Mouse (Mus musculus) limb, embryonic 15.5 days (tissue): ENCODE results near the gene Vmn1r126. TPM values are rescaled to one million over a fixed set of nuclear protein-coding genes. Genes with fewer than 3 reads are reported as not detected.
"Not testable (repeated sequence)": the region's sequence is repeated elsewhere in the genome, so short reads cannot be mapped to it uniquely, and the experiment has no call there.

ENCODE experiments used
- ATAC-seq: fragments of 200-750 bp; cut with Nextera tagmentation; 2 replicates; pipeline ENCODE4 v1.8.0; 2017; ENCODE audit warnings: low read depth, moderate TSS enrichment; ENCODE audit not compliant: insufficient number of reproducible peaks, low FRiP score, low TSS enrichment
- H3K27ac ChIP-seq: fragments of 300-500 bp; sonication (generic); 2 replicates; pipeline ENCODE4 v1.5.1; 2015; ENCODE audit warnings: moderate library complexity, mild to moderate bottlenecking, inconsistent platforms
- H3K27me3 ChIP-seq: fragments of 300-500 bp; sonication (generic); 2 replicates; pipeline ENCODE4 v1.6.1; 2015; ENCODE audit warnings: inconsistent platforms
- H3K36me3 ChIP-seq: fragments of 300-500 bp; sonication (generic); 2 replicates; pipeline ENCODE4 v1.6.1; 2015; ENCODE audit warnings: inconsistent platforms
- H3K4me1 ChIP-seq: fragments of 300-500 bp; sonication (generic); 2 replicates; pipeline ENCODE4 v1.6.1; 2015; ENCODE audit warnings: inconsistent platforms
- H3K4me2 ChIP-seq: fragments of 300-500 bp; sonication (generic); 2 replicates; pipeline ENCODE4 v1.6.1; 2015; ENCODE audit warnings: mild to moderate bottlenecking, inconsistent platforms
- H3K4me3 ChIP-seq: fragments of 300-500 bp; sonication (generic); 2 replicates; pipeline ENCODE4 v1.5.1; 2015; ENCODE audit warnings: mild to moderate bottlenecking, inconsistent platforms
- H3K9ac ChIP-seq: fragments of 300-500 bp; sonication (generic); 2 replicates; pipeline ENCODE4 v1.6.1; 2015; ENCODE audit warnings: inconsistent platforms
- H3K9me3 ChIP-seq: fragments of 300-500 bp; sonication (generic); 2 replicates; pipeline ENCODE4 v1.6.1; 2016; ENCODE audit warnings: inconsistent platforms
- WGBS: fragments of 180-500 bp; shearing (Covaris S2); methylation state at CpG from one replicate; pipeline ENCODE4 v1.1.7; 2015; 5-methylcytosine and 5-hydroxymethylcytosine counted together
- polyA plus RNA-seq: library from polyadenylated mRNA; unstranded; fragments of >200 nt; fragmentation: Nextera tagmentation; extraction: Ambion mirVana; gene quantifications from 2 replicates; pipeline ENCODE4 v1.2.1, GENCODE M21; 2015

Gene Vmn1r126
- polyA plus RNA-seq: not detected in 2 replicates

DNA sequence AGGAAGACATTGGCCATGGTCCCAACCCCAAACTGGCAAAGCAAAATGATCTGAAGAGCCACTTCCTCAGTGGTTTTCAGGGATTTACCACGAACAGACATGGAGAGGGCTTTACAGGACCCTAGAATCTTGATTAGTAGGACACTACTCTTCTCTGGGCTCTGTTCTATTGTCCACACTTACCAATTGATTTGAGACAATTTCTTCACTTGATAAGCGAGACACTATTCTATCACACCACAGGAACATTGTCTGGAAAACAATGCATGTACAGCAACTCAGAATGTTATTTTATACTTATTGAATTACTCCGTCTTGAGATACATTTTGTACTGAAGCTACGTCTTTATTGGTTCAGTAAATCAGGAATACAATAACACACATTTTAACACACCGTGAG is at the start of gene Vmn1r126:
Vmn1r126 (minus strand) TSS at position 101 of the 400 bp plus-strand sequence.
- H3K27me3 ChIP-seq, ATAC-seq, H3K9me3 ChIP-seq, H3K27ac ChIP-seq, H3K4me1 ChIP-seq, H3K4me3 ChIP-seq, H3K36me3 ChIP-seq, H3K4me2 ChIP-seq, H3K9ac ChIP-seq: not testable (repeated sequence)
- WGBS: no CpG with 5 or more reads among the region's 5 CpGs

DNA sequence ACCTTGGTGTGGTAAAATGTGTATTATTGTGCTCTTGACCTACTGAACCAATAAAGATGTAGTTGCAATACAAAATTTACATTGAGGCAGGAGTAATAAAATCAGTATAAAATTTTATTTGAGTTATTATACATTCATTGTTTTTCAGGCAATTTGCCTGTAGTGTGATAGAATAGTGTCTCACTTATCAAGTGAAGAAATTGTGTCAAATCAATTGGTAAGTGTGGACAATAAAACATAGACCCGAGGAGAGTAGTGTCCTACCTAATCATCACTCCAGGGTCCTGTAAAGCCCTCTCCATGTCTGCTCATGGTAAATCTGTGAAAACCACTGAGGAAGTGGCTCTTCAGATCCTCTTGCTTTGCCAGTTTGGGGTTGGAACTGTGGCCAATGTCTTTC is 47.8 kb upstream of the Vmn1r126 start, which contains the start of gene Vmn1r128:
Vmn1r128 (plus strand) TSS at position 301 of the 400 bp plus-strand sequence.
- WGBS: 67% methylated on average over 1 of the region's 1 CpGs
- not testable (repeated sequence) for H3K27me3 ChIP-seq, H3K4me2 ChIP-seq, H3K4me1 ChIP-seq, H3K36me3 ChIP-seq, H3K9me3 ChIP-seq, H3K9ac ChIP-seq, H3K27ac ChIP-seq, H3K4me3 ChIP-seq, ATAC-seq

DNA sequence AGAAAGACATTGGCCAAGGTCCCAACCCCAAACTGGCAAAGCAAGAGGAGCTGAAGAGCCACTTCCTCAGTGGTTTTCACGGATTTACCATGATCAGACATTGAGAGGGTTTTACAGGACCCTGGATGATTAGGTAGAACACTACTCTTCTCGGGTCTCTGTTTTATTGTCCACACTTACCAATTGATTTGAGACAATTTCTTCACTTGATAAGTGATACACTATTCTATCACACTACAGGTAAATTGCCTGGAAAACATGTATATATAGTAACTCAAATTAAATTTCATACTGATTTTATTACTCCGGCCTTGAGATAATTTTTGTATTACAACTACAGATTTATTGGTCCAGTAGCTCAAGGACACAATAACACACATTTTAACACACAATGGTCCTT is 18.5 kb upstream of the Vmn1r126 start, which contains the start of gene Vmn1r127:
Vmn1r127 (minus strand) TSS at position 101 of the 400 bp plus-strand sequence.
- not testable (repeated sequence) for H3K9ac ChIP-seq, H3K27me3 ChIP-seq, H3K4me2 ChIP-seq, ATAC-seq, H3K36me3 ChIP-seq, H3K4me3 ChIP-seq, H3K27ac ChIP-seq, H3K4me1 ChIP-seq, H3K9me3 ChIP-seq
- no CpG with 5 or more reads among the region's 3 CpGs for WGBS

DNA sequence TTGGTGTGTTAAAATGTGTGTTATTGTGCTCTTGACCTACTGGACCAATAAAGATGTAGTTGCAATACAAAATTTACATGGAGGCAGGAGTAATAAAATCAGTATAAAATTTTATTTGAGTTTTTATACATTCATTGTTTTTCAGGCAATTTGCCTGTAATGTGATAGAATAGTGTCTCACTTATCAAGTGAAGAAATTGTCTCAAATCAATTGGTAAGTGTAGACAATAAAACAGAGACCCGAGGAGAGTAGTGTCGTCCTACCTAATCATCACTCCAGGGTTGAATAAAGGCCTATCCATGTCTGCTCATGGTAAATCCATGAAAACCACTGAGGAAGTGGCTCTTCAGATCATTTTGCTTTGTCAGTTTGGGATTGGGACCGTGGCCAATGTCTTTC is 29.4 kb downstream of the Vmn1r126 start, which contains the start of gene Vmn1r125:
Vmn1r125 (plus strand) TSS at position 301 of the 400 bp plus-strand sequence.
- not testable (repeated sequence) for H3K9me3 ChIP-seq, ATAC-seq, H3K36me3 ChIP-seq, H3K27ac ChIP-seq, H3K27me3 ChIP-seq, H3K4me2 ChIP-seq, H3K4me3 ChIP-seq, H3K4me1 ChIP-seq, H3K9ac ChIP-seq
- 67% methylated on average over 3 of the region's 3 CpGs for WGBS

DNA sequence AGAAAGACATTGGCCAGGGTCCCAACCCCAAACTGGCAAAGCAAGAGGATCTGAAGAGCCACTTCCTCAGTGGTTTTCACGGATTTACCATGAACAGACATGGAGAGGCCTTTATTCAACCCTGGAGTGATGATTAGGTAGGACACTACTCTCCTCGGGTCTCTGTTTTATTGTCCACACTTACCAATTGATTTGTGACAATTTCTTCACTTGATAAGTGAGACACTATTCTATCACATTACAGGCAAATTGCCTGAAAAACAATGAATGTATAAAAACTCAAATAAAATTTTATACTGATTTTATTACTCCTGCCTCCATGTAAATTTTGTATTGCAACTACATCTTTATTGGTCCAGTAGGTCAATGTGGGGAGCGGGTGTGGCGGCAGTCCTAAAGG is 40.8 kb downstream of the Vmn1r126 start, which contains the start of gene Vmn1r124:
Vmn1r124 (minus strand) TSS at position 101 of the 400 bp plus-strand sequence.
- 73% methylated on average over 4 of the region's 4 CpGs for WGBS
- not testable (repeated sequence) for H3K9ac ChIP-seq, H3K4me3 ChIP-seq, H3K27me3 ChIP-seq, H3K4me1 ChIP-seq, H3K9me3 ChIP-seq, H3K4me2 ChIP-seq, H3K27ac ChIP-seq, H3K36me3 ChIP-seq, ATAC-seq

Other genes starting within 250 kb of the Vmn1r126 start
- gene Vmn1r120, start 247.7 kb downstream of the Vmn1r126 start, polyA plus RNA-seq: not detected in 2 replicates
- gene Vmn1r121, start 203.0 kb downstream of the Vmn1r126 start, polyA plus RNA-seq: not detected in 2 replicates
- gene Vmn1r122, start 167.3 kb downstream of the Vmn1r126 start, polyA plus RNA-seq: not detected in 2 replicates
- not detected in 2 replicates for gene Vmn1r123, start 139.3 kb downstream of the Vmn1r126 start, polyA plus RNA-seq
- not detected in 2 replicates for gene Gm5157, start 111.0 kb downstream of the Vmn1r126 start, polyA plus RNA-seq
- not detected in 2 replicates for gene Vmn1r124, start 40.9 kb downstream of the Vmn1r126 start, polyA plus RNA-seq
- not detected in 2 replicates for gene Vmn1r125, start 29.3 kb downstream of the Vmn1r126 start, polyA plus RNA-seq
- gene Vmn1r127, start 18.4 kb upstream of the Vmn1r126 start, polyA plus RNA-seq: not detected in 2 replicates
- gene Vmn1r128, start 47.9 kb upstream of the Vmn1r126 start, polyA plus RNA-seq: not detected in 2 replicates
- gene Vmn1r129, start 59.8 kb upstream of the Vmn1r126 start, polyA plus RNA-seq: not detected in 2 replicates
- not detected in 2 replicates for gene Gm6882, start 131.3 kb upstream of the Vmn1r126 start, polyA plus RNA-seq
- gene Vmn1r130, start 210.3 kb upstream of the Vmn1r126 start, polyA plus RNA-seq: not detected in 2 replicates
- gene Vmn1r131, start 244.6 kb upstream of the Vmn1r126 start, polyA plus RNA-seq: not detected in 2 replicates